Mouse (Mus musculus) heart, postnatal 36 days (tissue): ENCODE results near the gene Wscd1. TPM values are rescaled to one million over a fixed set of nuclear protein-coding genes. Genes with fewer than 3 reads are reported as not detected.

Source experiments
- DNase-seq, 2 experiments: peaks; one replicate each; pipeline ENCODE4 v3.0.0; 2021 to 2022
- intact Hi-C: fragments of 180-260 bp; cut with DNase I; formaldehyde crosslinking; loops from one replicate; pipeline ENCODE4 v1.15.1; 2025
- total RNA-seq, 2 experiments: library from RNA; stranded (reverse); gene quantifications; 2 replicates each; pipeline ENCODE4 v1.2.3; 2021

Wscd1 gene
- 10 to 100 TPM in 1 of 2 experiments, 1 to 10 TPM in 1; 8.0 to 12.0 TPM for total RNA-seq

DNA sequence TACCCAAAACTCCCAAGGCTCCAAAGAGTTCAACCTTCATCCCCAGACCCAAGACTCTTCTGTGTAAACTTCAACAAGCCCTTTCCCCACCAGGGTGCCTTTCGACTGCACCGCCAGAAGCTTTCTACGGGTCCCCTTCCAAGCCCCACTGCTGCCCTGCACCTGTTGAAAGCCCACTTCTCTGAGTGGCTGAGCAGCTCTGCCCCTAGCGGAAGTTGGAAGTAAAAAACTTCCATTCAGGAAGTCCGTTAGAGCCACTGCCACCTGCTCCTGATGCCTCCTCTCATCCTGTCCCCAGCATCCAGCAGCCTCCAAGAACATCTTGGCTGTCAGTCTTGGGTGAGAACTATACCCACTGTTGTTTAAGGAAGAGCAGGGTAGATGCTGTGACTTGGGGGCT lies at the start of gene Wscd1:
Gene Wscd1 (plus strand): TSS at position 250 of the 400 bp plus-strand sequence.
- no peak for DNase-seq
- intact Hi-C loops = loop anchor here (2.0 to 10.0 kb wide), 5 partner anchors 25 to 245 kb away; no protein-coding TSS in a partner anchor

DNA sequence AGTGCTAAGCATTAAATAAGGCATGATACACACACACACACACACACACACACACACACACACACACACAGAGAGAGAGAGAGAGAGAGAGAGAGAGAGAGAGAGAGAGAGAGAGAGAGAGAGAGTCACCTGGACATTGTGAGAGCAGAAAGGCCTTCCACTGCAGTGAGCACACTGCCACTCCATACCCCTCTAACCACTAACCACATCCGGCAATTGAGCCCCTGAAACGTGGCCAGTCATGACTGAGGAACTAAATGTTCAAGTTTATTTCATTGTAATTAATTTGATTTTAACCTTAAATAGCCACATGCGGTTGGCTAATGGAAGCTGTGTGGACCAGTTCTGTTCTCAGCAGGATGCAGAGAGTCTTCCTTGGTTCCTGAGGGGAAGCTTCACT lies 21.7 kb upstream of the Wscd1 start:
- intact Hi-C loops = no loop called here

DNA sequence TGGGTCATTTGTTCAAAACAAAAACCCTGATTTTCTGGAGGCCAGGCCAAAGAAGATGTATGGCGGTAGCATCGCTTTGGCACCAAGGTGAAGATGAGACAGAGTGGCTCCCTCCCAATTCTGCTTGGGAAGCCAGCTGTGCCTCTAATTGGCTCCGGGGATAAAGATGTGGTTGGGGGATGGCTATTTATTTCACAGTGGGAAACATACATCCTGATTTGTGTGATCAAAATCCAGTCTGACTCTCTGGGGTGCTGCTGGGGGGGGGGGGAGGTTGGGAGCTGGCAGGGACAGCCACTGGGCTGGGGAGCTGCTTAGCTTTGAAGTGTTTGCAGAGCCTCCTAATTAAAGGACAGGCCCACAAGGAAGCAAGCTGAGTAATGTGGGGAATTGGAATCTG lies 20.4 kb upstream of the Wscd1 start:
- no peak for DNase-seq
- intact Hi-C loops = no loop called here

More for the DNA sequence above, 21.7 kb upstream of the Wscd1 start:
- no peak for DNase-seq

DNA sequence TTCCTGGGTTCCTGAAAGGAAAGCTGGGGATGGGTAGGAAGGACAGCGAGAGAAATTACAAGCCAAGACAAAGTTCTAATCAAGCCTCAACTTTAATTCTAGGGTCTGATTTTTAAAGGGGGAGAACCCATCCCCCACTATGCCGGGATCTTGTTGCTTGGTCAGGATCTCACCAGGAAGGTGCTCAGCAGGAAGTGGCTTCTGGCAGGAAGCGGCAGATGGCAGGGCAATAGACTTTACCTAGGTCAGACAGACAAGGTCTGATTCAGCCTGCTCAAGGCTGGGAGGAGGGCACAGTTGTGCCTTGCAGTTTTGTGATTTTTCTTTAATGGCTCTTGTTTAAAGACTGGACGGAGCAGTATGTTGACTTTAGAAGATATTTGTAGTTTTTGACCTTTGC lies 15.9 kb upstream of the Wscd1 start:
- DNase-seq = no peak
- intact Hi-C loops = no loop called here

DNA sequence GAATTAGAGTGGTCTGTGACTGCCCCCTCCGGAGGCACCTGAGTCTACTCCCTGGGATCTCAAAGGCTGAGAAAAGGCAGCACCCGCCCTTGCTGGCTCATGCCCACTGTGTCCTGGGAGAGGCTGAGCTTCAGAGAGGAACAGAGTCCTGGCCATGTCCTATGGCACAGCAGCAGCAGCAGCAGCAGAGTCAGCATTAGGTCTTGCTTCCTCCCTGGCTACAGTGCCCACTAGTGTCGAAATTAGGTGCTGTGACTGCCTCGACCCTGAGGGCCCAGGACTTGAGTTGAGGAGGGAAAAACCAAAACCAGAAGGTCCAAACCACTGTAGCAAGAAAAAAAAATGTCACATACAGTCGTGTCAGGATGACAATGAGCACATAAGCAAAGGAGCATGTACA lies 12.6 kb upstream of the Wscd1 start:
- DNase-seq = no peak
- intact Hi-C loops = loop anchor here (5.0 kb wide), 1 partner anchor 60 kb away; no protein-coding TSS in a partner anchor

DNA sequence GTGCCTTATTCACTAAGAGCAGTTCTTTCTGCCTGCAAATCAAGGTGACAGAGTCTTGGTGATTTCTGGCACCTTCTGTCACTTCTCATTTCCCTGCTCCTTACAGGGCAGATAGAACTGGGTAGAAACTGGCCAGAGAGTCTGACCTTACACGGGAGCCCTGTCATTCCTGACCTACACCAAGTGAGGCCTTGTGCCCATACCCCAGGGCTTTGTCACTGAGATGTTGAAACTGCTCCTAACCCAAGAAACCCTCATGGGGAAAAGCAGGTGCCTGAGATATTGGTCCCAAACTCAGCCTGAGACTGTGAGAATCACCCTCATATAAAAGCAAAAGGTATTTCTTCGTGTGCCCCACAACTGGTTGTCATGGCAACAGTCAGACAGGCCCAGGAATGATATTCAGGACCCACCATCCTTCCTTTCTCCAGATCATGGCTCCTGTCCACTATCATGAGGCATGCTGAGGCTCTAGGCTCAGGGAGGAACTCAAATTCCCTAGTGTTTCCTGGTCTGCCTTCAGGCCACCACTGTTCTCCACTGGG lies 11.1 kb upstream of the Wscd1 start:
- DNase-seq = no peak

DNA sequence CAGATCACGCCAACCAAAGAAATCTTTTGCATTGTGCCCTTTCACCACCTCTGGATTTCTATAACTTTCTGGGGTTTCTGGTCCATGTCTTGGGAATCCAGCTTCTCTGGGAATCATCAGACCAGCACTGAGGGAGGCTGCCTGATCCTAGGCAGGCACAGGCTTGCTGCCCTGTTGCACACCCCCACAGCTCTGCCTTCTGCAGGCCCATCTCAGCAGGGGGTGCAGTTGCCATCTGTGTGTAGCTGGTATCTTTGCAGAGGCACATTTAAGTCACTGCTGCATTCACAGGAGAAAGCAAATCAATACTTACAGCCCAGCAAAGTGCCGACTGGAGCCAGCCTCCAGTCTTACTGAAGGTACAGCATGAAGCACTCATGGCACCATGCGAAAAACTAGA lies 3.8 kb upstream of the Wscd1 start:
- intact Hi-C loops = loop anchor here (5.0 kb wide), 2 partner anchors 74 to 234 kb away; no protein-coding TSS in a partner anchor
- no peak for DNase-seq

More for the DNA sequence above, 11.1 kb upstream of the Wscd1 start:
- intact Hi-C loops = loop anchor here (5.0 kb wide), 1 partner anchor 61 kb away; no protein-coding TSS in a partner anchor

DNA sequence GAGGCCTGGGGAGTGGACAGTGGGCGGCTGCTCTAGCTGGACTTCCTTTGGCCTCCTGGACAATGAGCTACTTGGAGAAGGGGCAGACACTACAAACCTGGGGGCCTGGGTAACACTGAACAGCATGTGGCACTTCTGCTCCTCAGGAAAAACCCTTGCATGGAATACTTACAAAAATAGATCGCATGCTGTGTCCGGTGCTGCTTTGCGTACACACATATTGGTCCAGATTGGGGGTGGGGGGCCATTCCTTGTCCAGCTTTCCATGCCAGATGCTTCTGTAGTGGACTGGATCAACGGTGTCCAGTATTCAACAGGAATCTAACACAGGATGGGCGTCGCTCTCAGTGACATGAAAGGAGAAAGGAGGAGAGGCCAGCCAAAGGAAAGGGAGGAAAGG lies 2.0 kb upstream of the Wscd1 start:
- intact Hi-C loops = loop anchor here (2.0 to 5.0 kb wide), 4 partner anchors 27 to 235 kb away; no protein-coding TSS in a partner anchor
- peak; percentile 18 to 26 for DNase-seq

DNA sequence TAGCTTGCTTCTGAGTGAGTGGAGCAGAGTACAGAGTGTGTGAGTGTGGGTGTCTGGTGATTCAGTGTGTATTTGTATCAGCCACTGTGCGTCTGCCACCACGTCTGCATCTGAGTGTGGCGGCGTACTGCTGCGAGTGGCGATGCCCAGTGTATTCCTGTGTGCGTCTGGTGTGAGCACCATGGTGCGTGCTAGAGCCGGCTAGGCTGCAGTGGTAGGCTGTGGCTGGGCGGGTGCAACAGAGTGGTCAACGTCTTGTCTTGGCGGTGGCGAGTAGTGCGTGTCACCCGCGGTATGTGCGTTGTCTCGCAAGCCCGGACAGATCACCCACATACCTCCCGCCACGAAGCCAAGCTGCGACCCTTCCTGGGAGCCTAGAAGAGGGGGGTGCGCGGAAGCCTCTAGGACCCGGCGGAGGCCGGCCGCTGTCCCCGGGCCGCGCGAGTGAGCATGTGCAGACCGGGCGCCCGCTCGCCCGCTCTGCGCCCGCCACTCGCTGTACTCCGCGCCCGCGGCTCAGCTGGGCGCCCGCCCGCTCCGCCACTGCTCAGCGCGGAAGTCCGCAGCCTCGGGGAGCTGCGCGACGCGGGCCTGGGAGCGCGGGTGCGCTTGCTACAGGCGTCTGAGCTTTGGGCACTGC lies 934 bp downstream of the Wscd1 start:
- DNase-seq = peak; percentile 50 to 55
- intact Hi-C loops = loop anchor here (10.0 kb wide), 1 partner anchor 244 kb away; no protein-coding TSS in a partner anchor

DNA sequence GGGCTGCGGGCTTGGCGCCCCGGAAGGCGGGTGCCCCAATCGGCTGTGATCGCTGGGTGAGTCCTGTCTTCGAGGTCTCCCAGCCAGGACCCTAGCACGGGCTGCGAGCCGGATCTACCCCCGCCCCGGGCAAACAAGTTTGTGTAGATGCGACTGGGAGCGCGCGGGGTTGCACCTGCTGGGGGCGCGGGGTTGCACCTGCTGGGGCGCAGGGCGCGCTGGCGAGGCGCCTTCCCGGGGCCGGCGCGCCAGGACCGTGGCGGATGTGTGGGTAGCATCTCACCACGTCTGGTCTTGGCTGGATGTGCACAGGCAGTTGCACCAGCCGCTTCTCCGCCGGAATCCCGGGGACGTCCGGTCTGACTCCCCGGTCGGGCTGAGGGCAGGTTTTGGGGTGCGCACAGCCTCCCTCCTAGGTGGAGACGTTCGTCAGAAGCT lies 1.5 kb downstream of the Wscd1 start:
- intact Hi-C loops = loop anchor here (10.0 kb wide), 1 partner anchor 244 kb away; no protein-coding TSS in a partner anchor
- DNase-seq = no peak

DNA sequence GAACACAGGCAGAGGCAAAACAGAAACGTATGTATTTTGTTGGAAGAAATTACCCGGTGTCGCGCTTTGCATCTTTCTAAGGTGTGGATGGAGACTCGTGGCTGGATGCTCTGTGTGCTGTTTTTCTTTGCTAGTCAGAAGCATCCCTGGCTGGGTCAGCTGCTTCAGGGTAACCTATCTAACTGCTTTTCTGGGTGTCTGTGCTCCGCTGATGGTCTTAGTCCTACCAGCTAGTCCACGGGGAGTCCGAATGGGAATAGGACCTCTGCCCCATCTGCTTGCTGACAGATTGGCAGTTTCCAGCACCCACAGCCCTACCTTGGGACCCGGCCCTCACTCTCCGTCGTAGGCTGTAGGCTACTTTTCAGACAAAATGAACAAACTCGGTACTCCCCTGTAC lies 2.0 kb downstream of the Wscd1 start:
- intact Hi-C loops = loop anchor here (10.0 kb wide), 1 partner anchor 243 kb away; no protein-coding TSS in a partner anchor
- DNase-seq = no peak

DNA sequence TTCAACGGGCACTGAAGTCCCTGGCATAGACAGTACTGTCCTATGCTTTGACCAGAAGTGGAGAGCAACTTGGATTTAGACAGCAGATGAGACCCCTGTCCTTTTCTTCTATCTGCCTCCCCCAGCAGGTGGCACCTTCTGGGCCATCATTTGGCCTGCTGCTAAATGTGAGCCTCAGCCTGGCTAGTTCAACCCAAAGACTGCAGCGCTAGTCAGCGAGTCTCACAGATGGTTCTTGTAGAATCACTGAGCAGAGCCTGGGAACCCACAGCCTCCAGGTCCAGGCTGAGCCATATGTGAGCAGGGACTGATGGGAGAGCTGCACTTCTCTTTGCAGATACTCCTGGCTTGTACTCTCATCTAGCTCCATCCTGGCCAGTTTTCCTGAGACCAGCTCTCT lies 2.9 kb downstream of the Wscd1 start:
- DNase-seq = no peak
- intact Hi-C loops = loop anchor here (10.0 kb wide), 1 partner anchor 242 kb away; no protein-coding TSS in a partner anchor

DNA sequence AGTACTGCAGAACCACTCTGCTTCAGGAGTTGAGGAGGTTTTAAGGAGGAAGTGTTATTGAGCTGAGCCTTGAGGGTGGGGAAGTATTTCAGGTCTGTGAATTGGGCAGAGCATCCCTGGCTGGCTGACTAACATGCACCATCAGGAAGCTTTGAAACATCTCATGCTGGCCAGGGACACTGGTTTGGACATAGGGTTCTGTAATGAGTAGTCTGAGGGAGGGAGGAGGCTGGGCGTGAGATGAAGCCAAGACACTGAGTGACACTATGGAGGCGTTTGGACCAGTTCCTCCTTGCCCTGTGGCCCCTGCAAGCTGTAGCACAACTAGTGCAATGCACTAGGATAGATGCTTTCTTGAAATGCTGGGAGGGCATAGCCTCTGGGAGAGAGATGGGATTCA lies 5.4 kb downstream of the Wscd1 start:
- intact Hi-C loops = loop anchor here (10.0 kb wide), 1 partner anchor 240 kb away; no protein-coding TSS in a partner anchor
- DNase-seq = no peak

DNA sequence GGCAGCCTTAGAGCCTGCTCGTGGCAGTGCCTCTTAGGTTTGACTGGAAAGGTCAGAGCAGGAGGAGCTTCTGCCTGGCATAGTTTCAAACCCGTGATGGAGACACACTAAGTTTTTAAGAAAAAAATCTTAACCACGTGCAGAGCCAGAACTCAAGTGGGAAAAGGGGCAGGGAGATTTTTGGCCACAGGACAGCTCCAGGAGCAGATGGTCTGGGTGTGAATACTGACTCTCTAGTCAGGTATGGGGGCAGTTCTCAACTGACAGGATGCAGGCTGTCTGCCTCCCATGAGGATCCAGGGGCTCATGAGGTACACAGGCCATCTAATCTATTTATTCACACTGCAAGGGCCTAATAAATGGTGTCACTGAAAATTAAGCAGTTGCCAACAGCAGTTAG lies 6.6 kb downstream of the Wscd1 start:
- intact Hi-C loops = loop anchor here (10.0 kb wide), 1 partner anchor 238 kb away; no protein-coding TSS in a partner anchor
- DNase-seq = no peak

DNA sequence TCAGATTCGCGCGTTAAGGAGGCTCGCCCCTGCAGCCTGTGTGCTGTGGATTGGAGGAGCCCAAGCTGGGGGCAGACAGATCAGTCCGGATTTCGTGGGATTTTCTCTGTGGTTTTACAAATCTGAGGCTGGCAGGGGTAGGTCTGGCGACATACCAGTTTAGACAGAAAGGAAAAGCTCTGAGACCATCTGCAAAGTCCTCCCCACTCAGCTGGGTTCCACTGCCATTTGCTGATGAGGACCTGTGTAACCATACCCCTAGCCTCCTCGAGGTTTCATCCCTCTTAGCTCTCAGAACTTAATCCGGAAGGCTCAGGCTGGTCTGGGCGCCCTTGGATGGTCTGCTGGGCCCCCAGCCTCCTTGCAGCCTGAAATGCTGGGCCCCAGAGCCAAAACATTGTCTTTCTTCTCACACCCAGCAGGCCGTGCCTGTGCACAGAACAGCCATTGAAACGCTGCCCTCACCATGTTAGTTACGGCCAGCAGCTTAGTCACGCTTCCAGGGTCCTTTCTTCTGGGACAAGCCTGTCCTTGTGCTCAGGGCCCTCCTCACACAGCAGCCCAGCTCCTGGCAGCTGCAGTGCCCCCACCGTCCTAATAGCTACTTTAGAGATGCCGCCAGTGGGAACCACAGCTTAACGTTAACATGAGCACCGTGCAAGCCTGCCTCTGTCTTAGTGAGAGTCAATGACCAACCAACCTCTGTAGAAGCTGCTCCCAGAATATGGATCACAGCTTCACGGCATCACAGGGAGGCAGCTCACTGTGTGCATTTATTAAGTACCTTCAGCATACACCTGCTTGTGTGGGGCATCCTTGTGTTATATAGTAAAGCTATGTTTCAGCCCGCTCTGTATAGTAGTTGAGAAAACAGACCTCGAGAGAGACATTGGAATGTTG lies 8.7 kb downstream of the Wscd1 start:
- DNase-seq = no peak

DNA sequence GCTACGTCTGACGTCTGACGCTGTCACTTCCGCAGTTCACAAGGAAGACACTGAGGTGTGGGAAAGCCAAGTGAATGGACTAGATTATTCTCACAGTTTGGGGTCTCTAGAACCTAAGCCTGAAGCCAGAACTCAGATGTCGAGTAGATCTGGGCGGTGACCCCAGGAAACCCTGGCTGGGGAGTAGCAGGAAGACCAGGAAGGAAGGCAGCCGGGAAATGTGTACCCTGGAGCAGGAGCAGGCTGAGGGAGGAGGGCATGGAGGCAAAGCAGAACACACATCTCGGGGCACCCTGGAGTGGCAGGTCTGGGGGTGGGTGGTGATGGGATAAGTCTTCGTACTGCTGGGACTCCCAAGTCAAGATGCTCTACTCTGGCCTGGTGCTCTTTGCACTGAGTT lies 11.3 kb downstream of the Wscd1 start:
- no peak for DNase-seq
- intact Hi-C loops = no loop called here

More for the DNA sequence above, 8.7 kb downstream of the Wscd1 start:
- intact Hi-C loops = loop anchor here (10.0 kb wide), 1 partner anchor 236 kb away; no protein-coding TSS in a partner anchor

DNA sequence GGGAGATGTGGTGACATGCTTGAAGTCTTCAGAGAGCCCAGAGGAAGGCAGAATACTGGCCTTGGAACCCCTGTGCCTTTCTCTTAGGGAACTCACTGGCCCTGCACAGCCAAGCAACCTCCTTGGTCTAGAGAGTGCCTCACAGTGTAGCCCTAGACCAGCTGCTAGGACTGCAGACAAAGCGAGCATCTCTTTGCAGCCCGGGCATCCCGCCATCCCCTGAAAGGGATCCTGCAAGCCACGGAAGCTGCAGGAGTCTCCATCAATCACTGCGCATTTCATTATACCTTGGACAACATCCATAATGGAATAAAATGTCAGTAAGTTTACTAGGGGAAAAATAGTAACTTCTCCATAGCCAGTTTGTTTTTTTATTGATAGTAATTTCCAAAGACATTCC lies 13.4 kb downstream of the Wscd1 start:
- intact Hi-C loops = no loop called here
- no peak for DNase-seq

DNA sequence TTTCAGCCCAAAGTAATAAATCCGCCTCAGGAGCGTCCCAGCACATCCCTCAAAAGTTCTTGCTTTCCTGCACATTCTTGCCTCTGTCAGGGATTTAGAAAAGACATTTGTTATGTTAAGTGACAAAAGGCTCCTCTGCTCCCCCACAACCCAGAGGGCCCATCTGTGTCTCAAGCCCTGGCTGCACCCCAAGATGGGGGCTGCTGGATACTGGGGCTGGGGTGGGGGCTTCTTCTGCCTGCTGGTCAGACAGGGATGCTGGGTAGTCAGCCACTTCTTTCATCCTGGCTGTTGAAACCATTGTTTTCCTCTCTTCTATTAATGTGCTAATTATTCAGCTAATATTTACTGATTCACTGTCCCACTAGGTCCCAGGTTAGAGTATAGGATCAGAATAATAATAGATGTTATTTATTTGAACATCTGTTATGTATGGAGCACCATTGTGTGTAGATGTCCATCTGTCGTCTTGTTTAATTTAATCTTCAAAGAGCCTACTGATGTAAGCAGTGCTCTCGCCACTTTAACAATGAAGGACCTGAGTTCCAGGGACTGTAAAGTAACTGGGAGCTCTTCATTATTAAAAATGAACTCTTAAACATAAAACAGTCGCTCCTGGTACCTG lies 14.0 kb downstream of the Wscd1 start:
- intact Hi-C loops = no loop called here

DNA sequence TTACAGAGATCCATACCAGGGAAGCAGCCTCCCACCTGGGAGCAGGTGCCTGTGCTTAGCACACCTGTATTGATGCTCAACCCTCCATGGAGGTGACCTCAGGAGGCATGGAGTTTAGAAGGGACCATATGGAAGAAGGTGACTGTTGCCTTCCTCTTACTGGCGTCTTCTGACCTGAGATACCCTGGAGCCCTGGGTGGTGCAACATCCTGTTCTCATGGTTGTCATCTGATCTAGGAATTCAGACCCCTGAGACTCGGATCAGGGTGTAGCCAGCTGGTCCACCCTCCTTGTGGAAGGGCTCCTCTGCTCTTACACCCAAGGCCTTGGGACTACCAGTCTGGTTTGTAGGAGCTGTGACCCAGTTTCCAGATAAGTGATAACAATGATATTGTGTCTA lies 15.0 kb downstream of the Wscd1 start:
- intact Hi-C loops = no loop called here
- no peak for DNase-seq

More for the DNA sequence above, 14.0 kb downstream of the Wscd1 start:
- DNase-seq = no peak

DNA sequence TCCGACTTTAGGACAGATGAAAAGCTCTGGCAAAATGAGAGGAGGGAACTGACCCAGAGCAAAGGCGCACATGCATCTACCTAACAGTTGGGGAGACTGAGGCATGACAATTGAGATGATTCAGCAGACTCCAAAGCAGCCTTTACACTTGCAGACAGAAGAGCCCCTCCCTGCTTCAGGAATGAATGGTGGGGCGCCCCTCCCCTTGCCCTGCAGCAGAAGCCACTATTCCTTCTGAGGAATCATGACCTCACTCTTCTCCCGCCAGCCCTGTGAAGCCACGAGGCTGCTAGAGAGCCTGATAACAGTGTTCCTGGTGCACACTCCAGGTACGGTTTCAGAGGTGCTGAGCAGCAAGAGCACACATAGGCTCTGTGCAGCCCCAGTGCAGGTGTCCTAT lies 15.6 kb downstream of the Wscd1 start:
- intact Hi-C loops = no loop called here
- no peak for DNase-seq
